Mouse (Mus musculus) liver, adult (tissue): Measurements from ENCODE around the gene Cenpn.

Experiments used
- GATA4 ChIP-seq: IDR thresholded peaks from 2 replicates; pipeline ENCODE4 v1.6.1; 2014; ENCODE audit warnings: mild to moderate bottlenecking, low read length; ENCODE audit not compliant: insufficient replicate concordance

Gene Cenpn

DNA sequence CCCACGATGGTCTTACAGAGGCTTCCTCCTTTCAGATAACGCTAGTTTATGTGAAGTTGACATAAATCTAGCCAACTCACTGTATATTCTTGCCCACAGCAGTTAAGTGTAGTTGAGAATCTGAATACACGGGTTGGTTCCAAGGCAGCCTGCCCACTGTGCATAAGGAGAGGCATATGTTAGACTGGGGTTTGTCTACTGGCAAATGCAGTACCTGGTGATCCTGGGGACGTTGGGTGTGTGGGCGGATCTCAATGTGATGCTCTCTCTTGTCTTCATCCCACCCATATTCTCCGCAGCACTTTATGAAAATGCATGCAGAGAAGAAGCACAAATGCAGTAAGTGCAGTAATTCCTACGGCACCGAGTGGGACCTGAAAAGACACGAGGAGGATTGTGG is 32.9 kb downstream of the Cenpn start:
- no peak for TF ChIP-seq GATA4

DNA sequence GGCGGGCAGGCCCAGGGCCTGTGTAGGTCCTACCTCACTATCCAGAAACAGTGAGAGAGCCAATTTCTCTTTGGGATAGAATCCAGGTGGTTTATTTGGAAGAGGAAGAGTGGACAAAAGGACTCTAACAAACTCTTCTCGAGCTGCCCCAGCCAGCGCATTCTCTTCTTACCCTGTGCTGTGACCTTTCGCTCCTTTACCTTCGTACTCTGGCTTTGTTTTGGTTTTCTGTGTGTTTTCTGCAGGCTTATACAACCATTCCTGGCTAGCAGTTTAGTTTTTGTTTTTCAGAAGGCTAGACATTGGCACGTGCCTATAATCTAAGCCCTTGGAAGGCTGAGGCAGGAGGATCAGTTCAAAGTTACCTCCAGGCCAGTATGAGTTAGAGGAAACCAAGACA is 48.0 kb downstream of the Cenpn start:
- TF ChIP-seq GATA4, result no peak

DNA sequence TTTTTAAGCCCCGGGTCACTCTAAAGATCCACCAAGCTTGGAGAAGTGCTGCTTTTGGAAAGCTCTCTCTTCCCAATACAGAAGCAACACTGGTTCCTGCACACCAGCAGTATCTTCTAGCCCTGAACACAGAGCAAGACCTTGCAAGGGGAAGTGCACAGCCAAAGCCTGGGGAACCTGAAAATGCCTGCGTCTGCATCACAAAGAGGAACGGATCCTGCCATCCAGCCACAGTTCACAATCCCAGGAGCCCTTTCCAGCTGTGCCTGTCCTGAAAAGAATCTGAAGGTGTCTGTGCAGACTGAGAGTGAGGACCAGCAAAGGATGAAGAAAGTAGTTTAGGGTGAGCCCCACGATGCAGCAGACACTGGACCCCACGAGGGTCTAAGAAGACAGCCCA is 53.5 kb downstream of the Cenpn start:
- TF ChIP-seq GATA4, result no peak

DNA sequence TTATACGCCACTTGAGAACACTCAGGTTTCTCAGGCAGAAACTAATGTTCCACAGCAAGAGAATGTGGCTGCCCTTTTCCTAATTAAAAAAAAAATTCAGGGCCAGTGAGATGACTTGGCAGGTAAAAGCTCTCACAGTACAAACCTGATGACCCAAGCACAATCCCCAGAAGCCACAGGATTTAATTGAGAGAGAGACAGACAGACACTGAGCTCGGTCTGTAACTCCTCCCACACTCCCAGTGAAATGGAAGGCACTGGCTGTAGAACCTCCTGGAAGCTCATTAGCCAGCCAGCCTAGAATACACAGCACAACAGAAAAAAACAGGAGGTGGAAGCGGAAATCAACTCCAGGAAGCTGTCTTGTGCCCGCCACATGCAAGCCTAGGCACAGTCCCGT is 54.1 kb downstream of the Cenpn start:
- no peak for TF ChIP-seq GATA4

DNA sequence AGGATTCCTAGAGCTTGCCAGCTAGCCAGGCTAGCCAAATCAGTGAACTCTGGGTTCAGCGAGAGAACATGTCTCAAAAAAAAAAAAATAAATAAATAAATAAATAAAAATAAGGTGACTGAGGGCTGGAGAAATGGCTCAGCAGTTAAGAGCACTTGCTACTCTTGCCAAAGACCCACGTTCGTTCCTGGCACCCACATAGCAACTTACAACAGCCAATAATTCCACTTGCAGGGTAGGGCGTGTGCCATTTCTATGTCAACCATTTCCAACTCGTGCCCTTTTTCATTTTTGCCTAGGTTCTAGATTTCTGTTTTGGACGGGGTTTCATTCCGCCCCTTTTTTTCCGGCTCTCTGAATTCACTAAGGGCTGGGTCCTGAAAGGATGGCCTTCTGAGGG is 56.5 kb downstream of the Cenpn start:
- TF ChIP-seq GATA4, result no peak

DNA sequence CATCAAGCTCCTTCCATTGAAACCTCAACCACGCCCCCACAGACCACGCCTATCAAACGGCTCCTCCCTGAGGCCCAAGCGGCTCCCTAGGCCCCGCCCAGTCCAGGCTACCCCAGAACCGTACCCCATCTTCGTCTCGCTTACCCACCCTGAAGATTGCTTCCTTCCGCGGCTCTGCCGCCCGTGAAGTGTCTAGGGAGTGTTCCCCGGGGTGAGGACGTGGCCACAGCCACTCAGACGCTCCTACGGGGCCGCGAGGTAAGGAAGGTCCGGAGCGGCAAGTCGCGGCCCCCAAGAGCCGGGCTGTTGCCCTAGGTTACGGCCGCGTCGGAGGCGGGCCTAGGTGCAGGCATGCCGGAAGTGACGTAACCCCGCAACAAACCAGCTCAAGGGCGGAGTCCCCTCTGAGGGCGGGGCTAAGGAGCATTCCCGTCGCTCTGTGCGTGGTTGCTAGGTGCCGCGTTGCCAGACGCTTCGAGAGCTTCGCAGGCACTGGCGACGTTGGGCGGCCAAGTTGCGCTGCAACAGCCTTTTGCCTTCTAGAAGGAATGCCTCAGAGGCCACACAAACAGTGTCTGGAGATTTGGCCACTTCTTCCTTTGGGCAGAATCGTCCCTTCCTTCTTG is 57.2 kb downstream of the Cenpn start, which contains the start of gene 1700030J22Rik:
1700030J22Rik (minus strand) TSS at position 329 of the 626 bp plus-strand sequence.
- TF ChIP-seq GATA4, result peak; percentile 41; the same call in 1 of the 2 replicates

DNA sequence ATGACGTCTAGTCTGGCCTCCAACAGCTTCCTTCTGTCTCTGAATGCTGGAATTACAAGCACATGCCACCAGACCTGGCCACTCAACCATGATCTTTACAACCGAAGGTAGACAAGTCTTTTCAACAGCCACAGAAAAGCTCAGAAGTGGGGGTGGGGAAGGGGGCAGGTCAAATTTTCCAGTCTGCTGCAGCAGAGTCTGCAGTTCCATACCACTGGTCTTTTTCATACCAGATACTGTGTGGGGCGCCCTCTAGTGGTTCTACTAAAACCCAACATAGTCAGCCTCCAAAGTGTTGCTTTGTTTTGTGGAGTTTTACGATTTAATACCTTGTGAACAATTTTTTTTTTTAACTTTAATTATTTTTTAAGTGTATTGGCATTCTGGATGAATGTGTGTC is 58.6 kb downstream of the Cenpn start:
- no peak for TF ChIP-seq GATA4

DNA sequence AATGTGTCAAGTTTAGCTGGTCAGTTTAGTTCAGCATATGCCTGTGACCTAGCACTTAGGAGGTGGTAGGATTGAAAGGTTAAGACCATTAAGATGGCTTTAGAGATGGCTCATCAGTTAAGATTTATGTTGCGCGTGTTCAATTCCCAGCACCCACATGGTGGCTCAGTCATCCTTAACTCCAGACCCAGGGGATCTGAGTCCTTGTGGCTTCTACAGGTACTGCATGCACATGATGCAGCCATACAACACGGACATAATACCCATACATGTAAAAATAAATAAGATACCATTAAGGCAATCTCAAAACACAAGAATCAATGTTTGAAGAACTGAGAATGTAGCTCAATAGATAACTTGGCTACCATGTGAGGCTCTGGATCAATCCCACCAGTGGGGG is 68.3 kb downstream of the Cenpn start:
- TF ChIP-seq GATA4, result no peak
